Mouse (Mus musculus): ENCODE data around the gene Loxl1. TPM values are rescaled to one million over a fixed set of nuclear protein-coding genes. Genes with fewer than 3 reads are reported as not detected.

Gene Loxl1
- polyA plus RNA-seq, 1 experiment, result 5.1 TPM

DNA sequence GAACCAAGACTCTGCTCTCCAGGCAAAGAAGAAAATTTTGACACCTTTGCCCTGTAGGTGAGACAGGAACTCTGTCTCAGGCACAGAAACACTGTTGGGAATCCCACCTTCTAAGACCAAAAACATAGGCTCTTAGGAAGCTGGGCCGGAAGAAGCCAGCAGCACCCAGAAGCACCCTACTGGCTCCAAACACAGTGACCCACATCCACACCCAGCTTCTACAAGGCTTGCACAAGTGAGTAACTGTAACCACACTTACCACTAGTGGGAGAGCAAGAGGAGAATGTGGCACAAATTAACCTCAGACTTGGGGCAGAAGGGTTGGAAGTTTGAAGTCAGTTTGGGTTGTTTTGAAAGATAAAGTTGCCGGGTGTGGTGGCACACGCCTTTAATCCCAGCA is 37.2 kb downstream of the Loxl1 start:
- Histone ChIP-seq H3K36me3 (ENCODE audit: control insufficient read depth, insufficient read depth) (no peaks in the 10 kb centered on the region), H3K79me3 (ENCODE audit: low read depth) (no peaks in the 10 kb centered on the region), H3K4me3 (ENCODE audit: insufficient read depth, poor library complexity, severe bottlenecking) (no peak overlapping the region), H3K27me3 (ENCODE audit: control insufficient read depth, insufficient read depth, insufficient read length) (no peaks in the 10 kb centered on the region), H3K79me2 (ENCODE audit: control insufficient read depth, insufficient read depth) (no peaks in the 10 kb centered on the region), H3ac (ENCODE audit: control insufficient read depth, insufficient read length, low read depth) (peak overlapping the region; percentile 4)
- TF ChIP-seq MYOD1 (IDR thresholded peaks at IDR 0.05; ENCODE audit: control insufficient read depth, insufficient read length, low read depth) (no peak), MYOG (IDR thresholded peaks at IDR 0.05; ENCODE audit: control insufficient read depth, extremely low read depth, insufficient read length) (no peak), CTCF (IDR thresholded peaks at IDR 0.05; ENCODE audit: control insufficient read depth, insufficient read depth, insufficient read length) (no peak), MAX (IDR thresholded peaks at IDR 0.05) (peak; percentile 16), FOSL1 (IDR thresholded peaks at IDR 0.05; ENCODE audit: insufficient read depth, low read length, poor library complexity, severe bottlenecking) (no peak), CEBPB (IDR thresholded peaks at IDR 0.05; ENCODE audit: low read depth) (peak; percentile 69), USF1 (IDR thresholded peaks at IDR 0.05; ENCODE audit: low read depth) (no peak)

GRCm38 (mm10) chr9:58275115-58275774 is 37.7 kb downstream of the Loxl1 start:
- no peak overlapping the region for H3K4me3 ChIP-seq (ENCODE audit: insufficient read depth, poor library complexity, severe bottlenecking)
- no peaks in the 10 kb centered on the region for H3K27me3 ChIP-seq (ENCODE audit: control insufficient read depth, insufficient read depth, insufficient read length)
- H3K79me2 ChIP-seq (ENCODE audit: control insufficient read depth, insufficient read depth), result no peaks in the 10 kb centered on the region
- peak; percentile 84 for TF ChIP-seq CEBPB (IDR thresholded peaks at IDR 0.05; ENCODE audit: low read depth)
- TF ChIP-seq MAX (IDR thresholded peaks at IDR 0.05), result peak; percentile 70
- no peak for TF ChIP-seq FOSL1 (IDR thresholded peaks at IDR 0.05; ENCODE audit: insufficient read depth, low read length, poor library complexity, severe bottlenecking)
- peak; percentile 10 for TF ChIP-seq USF1 (IDR thresholded peaks at IDR 0.05; ENCODE audit: low read depth)
- TF ChIP-seq MYOG (IDR thresholded peaks at IDR 0.05; ENCODE audit: control insufficient read depth, extremely low read depth, insufficient read length), result no peak
- TF ChIP-seq MYOD1 (IDR thresholded peaks at IDR 0.05; ENCODE audit: control insufficient read depth, insufficient read length, low read depth), result peak; percentile 98
- TF ChIP-seq CTCF (IDR thresholded peaks at IDR 0.05; ENCODE audit: control insufficient read depth, insufficient read depth, insufficient read length), result no peak
- no peaks in the 10 kb centered on the region for H3K36me3 ChIP-seq (ENCODE audit: control insufficient read depth, insufficient read depth)
- H3K79me3 ChIP-seq (ENCODE audit: low read depth), result no peaks in the 10 kb centered on the region
- H3ac ChIP-seq (ENCODE audit: control insufficient read depth, insufficient read length, low read depth), result peak overlapping the region; percentile 4

- Histone ChIP-seq H3ac (ENCODE audit: control insufficient read depth, insufficient read length, low read depth) (no peak overlapping the region), H3K79me3 (ENCODE audit: low read depth) (no peaks in the 10 kb centered on the region), H3K79me2 (ENCODE audit: control insufficient read depth, insufficient read depth) (no peaks in the 10 kb centered on the region), H3K27me3 (ENCODE audit: control insufficient read depth, insufficient read depth, insufficient read length) (no peaks in the 10 kb centered on the region), H3K4me3 (ENCODE audit: insufficient read depth, poor library complexity, severe bottlenecking) (no peak overlapping the region), H3K36me3 (ENCODE audit: control insufficient read depth, insufficient read depth) (no peaks in the 10 kb centered on the region)
- TF ChIP-seq CEBPB (IDR thresholded peaks at IDR 0.05; ENCODE audit: low read depth), result no peak
- TF ChIP-seq FOSL1 (IDR thresholded peaks at IDR 0.05; ENCODE audit: insufficient read depth, low read length, poor library complexity, severe bottlenecking), result no peak
- TF ChIP-seq CTCF (IDR thresholded peaks at IDR 0.05; ENCODE audit: control insufficient read depth, insufficient read depth, insufficient read length), result no peak
- no peak for TF ChIP-seq MYOD1 (IDR thresholded peaks at IDR 0.05; ENCODE audit: control insufficient read depth, insufficient read length, low read depth)
- TF ChIP-seq MAX (IDR thresholded peaks at IDR 0.05), result no peak
- TF ChIP-seq MYOG (IDR thresholded peaks at IDR 0.05; ENCODE audit: control insufficient read depth, extremely low read depth, insufficient read length), result no peak
- TF ChIP-seq USF1 (IDR thresholded peaks at IDR 0.05; ENCODE audit: low read depth), result no peak
These were observed 38.4 kb downstream of the Loxl1 start for GRCm38 (mm10) chr9:58274626-58275025.

DNA sequence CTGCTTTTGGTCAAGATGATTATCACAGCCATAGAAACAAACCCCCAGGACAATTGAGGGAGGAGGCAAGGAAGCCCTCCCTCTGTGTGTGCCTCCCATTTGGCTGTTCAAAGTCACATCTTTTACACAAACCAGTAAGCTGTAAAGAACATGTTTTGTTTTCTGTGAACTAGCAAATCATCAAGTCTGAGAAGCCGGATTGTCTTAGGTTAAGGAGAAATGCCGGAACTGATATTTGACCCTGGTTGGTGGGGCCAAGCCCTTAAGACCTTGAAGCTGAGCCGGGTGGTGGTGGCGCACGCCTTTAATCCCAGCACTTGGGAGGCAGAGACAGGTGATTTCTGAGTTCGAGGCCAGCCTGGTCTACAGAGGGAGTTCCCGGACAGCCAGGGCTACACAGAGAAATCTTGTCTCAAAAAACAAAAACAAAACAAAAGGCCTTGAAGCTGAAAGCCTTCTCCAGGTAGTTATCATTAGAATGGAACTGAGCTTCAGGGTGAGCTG is 38.8 kb downstream of the Loxl1 start:
- H3K4me3 ChIP-seq (ENCODE audit: insufficient read depth, poor library complexity, severe bottlenecking), result no peak overlapping the region

GRCm38 (mm10) chr9:58272855-58273254 is 40.1 kb downstream of the Loxl1 start:
- H3K27me3 ChIP-seq (ENCODE audit: control insufficient read depth, insufficient read depth, insufficient read length), result no peaks in the 10 kb centered on the region

More for the DNA sequence above, 38.8 kb downstream of the Loxl1 start:
- H3ac ChIP-seq (ENCODE audit: control insufficient read depth, insufficient read length, low read depth), result no peak overlapping the region
- H3K79me2 ChIP-seq (ENCODE audit: control insufficient read depth, insufficient read depth), result no peaks in the 10 kb centered on the region
- no peaks in the 10 kb centered on the region for H3K79me3 ChIP-seq (ENCODE audit: low read depth)
- H3K27me3 ChIP-seq (ENCODE audit: control insufficient read depth, insufficient read depth, insufficient read length), result no peaks in the 10 kb centered on the region
- TF ChIP-seq MYOG (IDR thresholded peaks at IDR 0.05; ENCODE audit: control insufficient read depth, extremely low read depth, insufficient read length), result no peak
- no peak for TF ChIP-seq MAX (IDR thresholded peaks at IDR 0.05)
- TF ChIP-seq FOSL1 (IDR thresholded peaks at IDR 0.05; ENCODE audit: insufficient read depth, low read length, poor library complexity, severe bottlenecking), result no peak
- TF ChIP-seq CTCF (IDR thresholded peaks at IDR 0.05; ENCODE audit: control insufficient read depth, insufficient read depth, insufficient read length), result no peak
- TF ChIP-seq CEBPB (IDR thresholded peaks at IDR 0.05; ENCODE audit: low read depth), result no peak
- no peak for TF ChIP-seq USF1 (IDR thresholded peaks at IDR 0.05; ENCODE audit: low read depth)
- TF ChIP-seq MYOD1 (IDR thresholded peaks at IDR 0.05; ENCODE audit: control insufficient read depth, insufficient read length, low read depth), result no peak
- H3K36me3 ChIP-seq (ENCODE audit: control insufficient read depth, insufficient read depth), result no peaks in the 10 kb centered on the region

More at GRCm38 (mm10) chr9:58272855-58273254, 40.1 kb downstream of the Loxl1 start:
- Histone ChIP-seq H3ac (ENCODE audit: control insufficient read depth, insufficient read length, low read depth) (no peak overlapping the region), H3K79me2 (ENCODE audit: control insufficient read depth, insufficient read depth) (no peaks in the 10 kb centered on the region), H3K4me3 (ENCODE audit: insufficient read depth, poor library complexity, severe bottlenecking) (no peak overlapping the region), H3K36me3 (ENCODE audit: control insufficient read depth, insufficient read depth) (no peaks in the 10 kb centered on the region), H3K79me3 (ENCODE audit: low read depth) (no peaks in the 10 kb centered on the region)
- TF ChIP-seq MYOD1 (IDR thresholded peaks at IDR 0.05; ENCODE audit: control insufficient read depth, insufficient read length, low read depth), result no peak
- TF ChIP-seq MAX (IDR thresholded peaks at IDR 0.05), result no peak
- no peak for TF ChIP-seq USF1 (IDR thresholded peaks at IDR 0.05; ENCODE audit: low read depth)
- TF ChIP-seq MYOG (IDR thresholded peaks at IDR 0.05; ENCODE audit: control insufficient read depth, extremely low read depth, insufficient read length), result no peak
- no peak for TF ChIP-seq FOSL1 (IDR thresholded peaks at IDR 0.05; ENCODE audit: insufficient read depth, low read length, poor library complexity, severe bottlenecking)
- TF ChIP-seq CEBPB (IDR thresholded peaks at IDR 0.05; ENCODE audit: low read depth), result no peak
- no peak for TF ChIP-seq CTCF (IDR thresholded peaks at IDR 0.05; ENCODE audit: control insufficient read depth, insufficient read depth, insufficient read length)
